Mouse (Mus musculus): ENCODE measurements around the gene Srgap2.

Gene Srgap2

GRCm38 (mm10) chr1:131419307-131419706, 107.8 kb downstream of the Srgap2 start:
- no peak for DNase-seq (ENCODE audit: low read depth in 2 of 2, low spot score in 2 of 2)

- DNase-seq (ENCODE audit: low read depth in 2 of 2, low spot score in 2 of 2) = no peak
These were observed 109.1 kb downstream of the Srgap2 start for GRCm38 (mm10) chr1:131417821-131418660.

- DNase-seq (ENCODE audit: low read depth in 2 of 2, low spot score in 2 of 2) = no peak
These were observed 109.9 kb downstream of the Srgap2 start for GRCm38 (mm10) chr1:131417059-131417750.

GRCm38 (mm10) chr1:131403567-131403966, 123.6 kb downstream of the Srgap2 start:
- DNase-seq (ENCODE audit: low read depth in 2 of 2, low spot score in 2 of 2) = no peak

- no peak for DNase-seq (ENCODE audit: low read depth in 2 of 2, low spot score in 2 of 2)
These were observed 126.3 kb downstream of the Srgap2 start for GRCm38 (mm10) chr1:131400844-131401243.

- no peak for DNase-seq (ENCODE audit: low read depth in 2 of 2, low spot score in 2 of 2)
These were observed 129.0 kb downstream of the Srgap2 start for GRCm38 (mm10) chr1:131398181-131398580.

GRCm38 (mm10) chr1:131384406-131384805, 142.7 kb downstream of the Srgap2 start:
- DNase-seq (ENCODE audit: low read depth in 2 of 2, low spot score in 2 of 2) = peak in 1 of 2 experiments; percentile 24

GRCm38 (mm10) chr1:131382184-131382583, 145.0 kb downstream of the Srgap2 start:
- DNase-seq (ENCODE audit: low read depth in 2 of 2, low spot score in 2 of 2) = no peak

- DNase-seq (ENCODE audit: low read depth in 2 of 2, low spot score in 2 of 2) = no peak
These were observed 146.9 kb downstream of the Srgap2 start for GRCm38 (mm10) chr1:131380254-131380653.

GRCm38 (mm10) chr1:131378914-131379474, 148.2 kb downstream of the Srgap2 start:
- no peak for DNase-seq (ENCODE audit: low read depth in 2 of 2, low spot score in 2 of 2)

GRCm38 (mm10) chr1:131378081-131378913, 148.9 kb downstream of the Srgap2 start:
- DNase-seq (ENCODE audit: low read depth in 2 of 2, low spot score in 2 of 2) = no peak

GRCm38 (mm10) chr1:131365832-131366231, 161.3 kb downstream of the Srgap2 start:
- DNase-seq (ENCODE audit: low read depth in 2 of 2, low spot score in 2 of 2) = peak; percentile 47 to 49

GRCm38 (mm10) chr1:131364432-131364831, 162.7 kb downstream of the Srgap2 start:
- no peak for DNase-seq (ENCODE audit: low read depth in 2 of 2, low spot score in 2 of 2)

- DNase-seq (ENCODE audit: low read depth in 2 of 2, low spot score in 2 of 2) = no peak
These were observed 163.3 kb downstream of the Srgap2 start for GRCm38 (mm10) chr1:131363887-131364286.

GRCm38 (mm10) chr1:131362089-131362488, 165.1 kb downstream of the Srgap2 start:
- no peak for DNase-seq (ENCODE audit: low read depth in 2 of 2, low spot score in 2 of 2)

GRCm38 (mm10) chr1:131360800-131361199, 166.4 kb downstream of the Srgap2 start:
- DNase-seq (ENCODE audit: low read depth in 2 of 2, low spot score in 2 of 2) = no peak

GRCm38 (mm10) chr1:131359609-131360008, 167.5 kb downstream of the Srgap2 start:
- DNase-seq (ENCODE audit: low read depth in 2 of 2, low spot score in 2 of 2) = no peak

- no peak for DNase-seq (ENCODE audit: low read depth in 2 of 2, low spot score in 2 of 2)
These were observed 169.9 kb downstream of the Srgap2 start for GRCm38 (mm10) chr1:131357213-131357612.

GRCm38 (mm10) chr1:131351436-131351835, 175.7 kb downstream of the Srgap2 start:
- DNase-seq (ENCODE audit: low read depth in 2 of 2, low spot score in 2 of 2) = no peak

GRCm38 (mm10) chr1:131349993-131350510, 177.1 kb downstream of the Srgap2 start:
- no peak for DNase-seq (ENCODE audit: low read depth in 2 of 2, low spot score in 2 of 2)

GRCm38 (mm10) chr1:131347708-131348107, 179.4 kb downstream of the Srgap2 start:
- DNase-seq (ENCODE audit: low read depth in 2 of 2, low spot score in 2 of 2) = no peak

All from CD8-positive naive resting alpha-beta T cell, adult 2 months (primary cell).